Mouse (Mus musculus) spleen, embryonic (tissue): ENCODE results near the gene Lonrf2.

ENCODE experiments used
- CTCF ChIA-PET: fragments of 350-600 bp; sonication (Branson Sonifier 250); formaldehyde crosslinking; loops from one replicate; lab custom pipeline; 2022; lab: Charles Lee

Lonrf2 gene

DNA sequence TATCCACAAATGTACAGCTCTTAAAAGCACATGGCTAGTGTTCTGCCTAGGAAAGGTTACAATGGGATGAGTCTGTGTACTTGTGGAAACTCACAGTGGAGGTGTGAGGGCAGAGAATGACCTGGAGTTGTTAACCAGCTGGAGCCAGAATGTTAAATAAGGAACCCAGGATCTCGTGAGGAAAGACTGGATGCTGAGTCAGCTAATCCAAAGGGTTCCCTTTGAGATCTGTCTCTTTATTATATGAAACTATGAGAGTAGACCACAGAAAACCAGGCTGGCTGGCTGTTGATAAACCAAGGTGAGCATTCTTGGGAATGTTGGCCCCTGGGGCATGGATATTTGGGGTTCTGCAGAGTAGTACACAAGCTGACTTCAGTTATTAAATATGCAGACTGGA is 3.4 kb upstream of the Lonrf2 start:
- CTCF ChIA-PET, result no interaction called here

- CTCF ChIA-PET, result no interaction called here
These were observed 689 bp downstream of the Lonrf2 start for GRCm38 (mm10) chr1:38835568-38836476.

DNA sequence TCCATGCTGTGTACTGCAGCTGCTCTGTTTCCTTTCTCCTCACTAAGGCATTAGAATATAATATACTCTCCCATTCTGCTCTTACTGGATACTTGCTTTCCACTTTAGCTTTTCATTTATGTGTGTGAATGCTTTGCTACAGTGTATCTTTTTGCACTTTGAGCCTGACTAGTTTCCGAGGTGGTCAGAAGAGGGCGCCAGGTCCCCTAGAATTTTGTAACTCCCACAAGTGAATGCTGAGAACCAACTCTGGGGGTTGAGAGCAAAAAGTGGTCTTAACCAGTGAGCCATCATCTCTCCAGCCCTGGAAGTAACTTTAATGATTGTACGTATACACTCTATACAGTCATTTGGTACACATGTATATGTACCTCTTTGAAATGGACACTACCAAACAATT is 1.6 kb downstream of the Lonrf2 start:
- CTCF ChIA-PET, result no interaction called here

- CTCF ChIA-PET, result no interaction called here
These were observed 11.6 kb downstream of the Lonrf2 start for GRCm38 (mm10) chr1:38824926-38825325.

DNA sequence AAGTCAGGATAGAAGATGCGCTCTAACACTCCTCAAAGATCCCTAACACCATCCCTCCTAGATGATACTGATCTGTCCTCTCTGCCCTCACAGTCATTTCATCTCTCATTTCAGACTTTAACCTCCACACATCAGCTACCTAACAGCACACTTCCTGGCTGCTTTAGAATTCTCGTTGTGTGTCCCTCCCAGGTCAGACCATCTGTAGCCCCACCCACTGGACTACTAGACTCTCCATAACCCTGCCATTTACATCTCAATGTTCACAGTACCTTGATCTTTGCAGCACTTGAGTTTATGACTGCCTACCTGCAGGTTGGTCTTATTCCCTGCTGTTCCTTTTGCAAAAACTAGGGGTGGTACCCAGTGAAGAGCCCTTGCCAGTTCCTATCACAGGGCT is 12.7 kb downstream of the Lonrf2 start:
- CTCF ChIA-PET, result no interaction called here

DNA sequence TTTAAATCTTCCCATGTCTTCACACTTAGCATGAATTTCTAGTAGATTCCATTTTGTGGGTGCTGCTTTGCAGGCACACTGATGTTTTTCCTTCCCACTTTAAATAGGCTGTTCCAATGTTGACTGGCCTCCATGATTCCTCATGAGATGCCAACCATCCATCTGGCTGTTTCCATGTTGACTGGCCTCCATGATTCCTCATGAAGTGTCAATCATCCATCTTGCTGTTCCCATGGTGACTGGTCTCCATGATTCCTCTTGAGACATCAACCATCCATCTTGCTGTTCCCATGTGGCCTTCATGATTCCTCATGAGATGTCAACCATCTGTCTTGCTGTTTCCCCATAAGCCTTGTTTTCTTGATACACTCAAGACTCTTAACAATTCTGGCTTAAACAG is 16.8 kb downstream of the Lonrf2 start:
- CTCF ChIA-PET, result no interaction called here

DNA sequence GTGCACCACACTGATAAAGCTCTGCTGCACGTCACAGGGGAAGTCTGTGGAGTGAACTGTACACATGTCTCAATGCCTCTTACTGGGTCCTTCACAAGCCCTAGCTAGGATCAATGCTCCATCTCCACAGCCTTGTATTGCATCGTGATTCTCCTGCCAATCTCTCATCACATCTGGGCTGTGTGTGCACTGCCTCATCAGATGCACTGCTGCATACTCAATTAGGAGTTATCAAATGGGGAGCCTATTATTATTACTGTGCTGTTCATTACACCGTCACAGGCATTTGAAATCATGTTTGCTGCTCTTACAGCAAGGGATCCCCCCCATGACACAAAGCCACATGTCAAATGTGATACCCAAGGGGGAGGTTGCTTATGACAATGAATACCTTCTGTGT is 18.8 kb downstream of the Lonrf2 start:
- CTCF ChIA-PET, result no interaction called here

- CTCF ChIA-PET, result no interaction called here
These were observed 19.2 kb downstream of the Lonrf2 start for GRCm38 (mm10) chr1:38817268-38817667.

- CTCF ChIA-PET, result no interaction called here
These were observed 20.2 kb downstream of the Lonrf2 start for GRCm38 (mm10) chr1:38816306-38816705.

- CTCF ChIA-PET, result no interaction called here
These were observed 29.4 kb downstream of the Lonrf2 start for GRCm38 (mm10) chr1:38807121-38807520.

- CTCF ChIA-PET, result no interaction called here
These were observed 36.1 kb downstream of the Lonrf2 start for GRCm38 (mm10) chr1:38800402-38800801.

GRCm38 (mm10) chr1:38799304-38799703 is 37.2 kb downstream of the Lonrf2 start:
- CTCF ChIA-PET, result interaction anchor here (0.6 to 0.7 kb wide), 2 partner anchors 12 to 22 kb away, joined by 3 read pairs; no protein-coding TSS in a partner anchor

GRCm38 (mm10) chr1:38796936-38797335 is 39.6 kb downstream of the Lonrf2 start:
- CTCF ChIA-PET, result interaction anchor here (0.7 kb wide), 1 partner anchor 128 kb away, joined by 3 read pairs; no protein-coding TSS in a partner anchor

DNA sequence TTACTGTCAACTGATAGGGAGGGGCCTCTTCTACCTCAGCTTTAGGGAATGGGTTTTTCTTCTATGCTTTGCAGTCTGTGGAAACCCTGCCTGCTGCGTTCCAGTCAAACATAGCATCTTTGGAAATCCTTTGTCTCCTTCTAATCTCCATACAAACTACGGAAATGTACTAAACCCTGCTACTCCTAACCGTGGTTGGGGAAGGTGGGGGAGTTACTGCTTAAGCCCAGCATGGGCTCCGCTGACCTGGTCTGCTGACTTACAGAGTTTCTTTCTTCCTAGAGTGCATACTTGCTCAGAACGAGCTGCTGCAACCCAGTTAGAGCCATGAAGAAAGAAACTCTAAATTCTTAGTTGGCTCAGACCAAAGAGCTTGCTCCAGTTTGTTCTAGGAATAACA is 41.0 kb downstream of the Lonrf2 start:
- CTCF ChIA-PET, result no interaction called here

DNA sequence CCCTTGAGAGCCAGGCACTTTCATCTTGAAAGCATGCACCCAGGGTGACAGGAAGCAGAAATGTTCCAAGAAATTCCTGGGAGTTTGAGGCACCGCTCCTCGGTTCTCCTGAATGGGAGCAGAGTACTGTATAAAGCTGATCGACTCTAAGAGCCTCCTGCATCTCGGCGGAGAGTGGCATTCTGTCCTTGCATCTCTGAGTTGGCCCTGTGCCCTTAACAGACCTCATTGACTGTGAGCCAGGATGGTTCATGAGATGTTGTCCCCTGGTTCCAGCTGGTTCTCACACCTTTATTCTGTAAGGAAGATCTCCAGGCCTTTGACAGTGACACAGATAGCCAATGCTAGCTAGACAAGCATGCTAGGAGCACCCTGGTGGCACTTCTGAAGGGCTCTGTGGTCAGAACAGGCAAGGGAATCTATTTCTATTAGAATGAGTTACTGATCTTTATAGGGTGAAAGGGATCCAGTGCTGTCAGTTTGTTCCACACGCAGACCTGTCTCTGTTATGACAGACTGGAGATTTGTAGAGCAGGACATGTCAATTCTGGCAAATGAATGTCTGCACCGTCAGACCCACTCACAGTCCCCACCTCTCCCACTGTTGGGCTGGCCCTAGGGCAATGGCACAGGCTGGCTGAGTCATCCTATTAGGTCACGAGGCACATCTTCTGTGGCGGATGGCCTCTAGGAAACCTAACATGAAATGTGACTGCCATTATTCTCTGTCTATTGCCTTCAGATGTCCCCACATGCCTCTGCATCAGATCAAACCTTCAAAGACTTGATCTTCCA is 45.3 kb downstream of the Lonrf2 start:
- CTCF ChIA-PET, result no interaction called here

DNA sequence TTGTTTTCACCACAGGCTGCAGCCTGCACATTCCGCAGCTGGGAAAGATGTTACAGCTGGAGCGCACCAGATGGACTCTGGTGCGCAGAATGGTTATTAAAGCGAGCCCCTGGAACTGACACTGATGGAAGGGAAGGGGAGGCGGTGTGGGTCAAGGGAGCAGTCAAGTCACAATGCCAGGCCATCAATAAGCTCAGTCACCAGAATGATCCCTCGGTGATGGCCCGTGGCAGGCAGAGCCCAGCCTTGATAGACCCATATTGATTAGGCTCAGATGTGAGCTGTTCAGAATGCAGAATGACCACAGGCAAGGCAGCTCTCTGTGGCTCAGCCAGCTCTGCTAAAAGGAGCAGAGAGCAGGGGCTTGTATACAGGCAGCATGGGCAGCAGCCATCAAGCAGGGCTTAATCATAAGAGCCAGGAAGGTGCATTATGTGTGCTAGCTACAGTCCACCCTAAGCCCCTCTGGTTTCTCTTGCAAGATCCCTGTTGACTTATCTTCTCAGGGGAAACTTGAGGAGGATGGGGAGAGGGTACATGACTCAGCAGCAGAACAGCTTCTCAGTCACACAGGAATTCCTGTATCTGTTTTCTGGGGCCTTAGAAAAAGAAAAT is 46.4 kb downstream of the Lonrf2 start:
- CTCF ChIA-PET, result interaction anchor here (1.0 to 1.1 kb wide), 2 partner anchors 9 to 15 kb away, joined by 3 to 5 read pairs; no protein-coding TSS in a partner anchor

- CTCF ChIA-PET, result interaction anchor here (1.0 kb wide), 1 partner anchor 8 kb away, joined by 3 read pairs; no protein-coding TSS in a partner anchor
These were observed 47.6 kb downstream of the Lonrf2 start for GRCm38 (mm10) chr1:38788904-38789303.

DNA sequence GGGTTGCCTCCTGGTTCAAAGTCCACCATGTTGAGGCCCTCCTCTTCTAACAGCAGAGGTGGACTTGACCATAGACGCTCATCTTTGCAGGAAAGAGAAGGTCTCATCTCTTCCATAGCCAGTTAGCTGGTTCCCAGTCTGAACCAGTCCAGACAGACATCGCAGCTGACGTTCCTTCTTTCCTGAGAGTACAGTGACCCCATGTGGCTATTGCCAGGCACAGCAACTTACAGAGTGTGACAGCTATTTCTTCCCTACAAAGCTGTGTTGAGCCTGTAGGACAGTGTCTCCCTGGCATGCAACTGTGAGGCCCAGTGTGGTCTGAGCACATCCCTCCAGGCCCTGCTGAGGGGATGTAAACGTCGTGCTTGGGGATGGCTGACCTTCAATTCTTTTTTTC is 49.1 kb downstream of the Lonrf2 start:
- CTCF ChIA-PET, result interaction anchor here (0.8 to 1.0 kb wide), 4 partner anchors 12 to 533 kb away, joined by 3 read pairs; no protein-coding TSS in a partner anchor

GRCm38 (mm10) chr1:38786358-38786757 is 50.2 kb downstream of the Lonrf2 start:
- CTCF ChIA-PET, result interaction anchor here (0.9 kb wide), 1 partner anchor 13 kb away, joined by 3 read pairs; no protein-coding TSS in a partner anchor

DNA sequence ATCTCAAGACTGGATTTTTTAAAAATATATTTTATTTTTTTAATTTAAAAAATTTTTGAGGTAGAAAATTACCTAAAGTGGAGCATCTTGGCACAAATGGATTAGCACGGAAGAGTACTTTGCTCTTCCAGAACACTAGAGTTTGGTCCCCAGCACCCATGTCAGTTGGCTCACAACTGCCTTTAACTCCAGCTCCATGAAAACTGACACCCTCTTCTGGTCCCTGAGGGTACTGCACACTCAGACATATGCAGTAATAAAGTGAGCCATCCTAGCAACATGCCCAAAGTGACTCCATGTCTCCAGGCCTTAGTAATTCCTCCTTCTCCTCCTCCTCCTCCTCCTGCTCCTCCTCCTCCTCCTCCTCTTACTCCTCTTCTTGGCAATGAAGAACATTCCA is 58.2 kb downstream of the Lonrf2 start:
- CTCF ChIA-PET, result no interaction called here

DNA sequence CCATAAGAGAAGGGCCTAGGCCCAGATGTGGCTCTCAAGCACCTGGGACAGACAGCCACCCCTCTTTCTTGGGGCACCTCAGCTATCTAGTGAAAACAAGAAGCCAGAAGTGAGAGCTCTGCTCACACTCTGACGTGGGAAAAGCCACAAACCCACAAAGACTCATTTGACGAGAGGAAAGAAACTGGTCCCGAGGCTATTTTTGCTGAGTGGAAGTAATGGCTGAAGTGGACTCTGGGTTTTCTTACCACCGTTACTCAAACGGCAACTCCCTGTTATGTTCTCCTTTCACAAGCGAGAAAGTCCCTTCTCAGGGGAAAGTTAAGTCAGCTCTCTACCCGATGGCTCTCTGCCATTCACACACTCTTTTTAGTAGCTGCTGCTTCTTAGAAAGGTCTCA is 59.0 kb downstream of the Lonrf2 start:
- CTCF ChIA-PET, result no interaction called here

GRCm38 (mm10) chr1:38775713-38776112 is 60.8 kb downstream of the Lonrf2 start:
- CTCF ChIA-PET, result no interaction called here
